Mouse (Mus musculus) testis, adult 2 months (tissue): ENCODE measurements around the gene Erv3. TPM values are rescaled to one million over a fixed set of nuclear protein-coding genes. Genes with fewer than 3 reads are reported as not detected.

Experiments used
- H3K27ac ChIP-seq: fragments of 200-500 bp; 2 replicates; pipeline ENCODE4 v1.5.1; 2012; ENCODE audit warnings: low read depth, low read length; ENCODE audit not compliant: control insufficient read depth, insufficient read depth
- H3K27me3 ChIP-seq: fragments of 200-500 bp; 2 replicates; pipeline ENCODE4 v1.6.1; 2012; ENCODE audit warnings: mild to moderate bottlenecking, low read length, moderate library complexity; ENCODE audit not compliant: control insufficient read depth, insufficient read depth
- H3K36me3 ChIP-seq: fragments of 200-500 bp; 2 replicates; pipeline ENCODE4 v1.6.1; 2012; ENCODE audit warnings: mild to moderate bottlenecking, low read length; ENCODE audit not compliant: control insufficient read depth, insufficient read depth
- H3K4me1 ChIP-seq: fragments of 200-500 bp; 2 replicates; pipeline ENCODE4 v1.6.1; 2012; ENCODE audit warnings: low read length; ENCODE audit not compliant: control insufficient read depth, insufficient read depth
- H3K4me3 ChIP-seq: fragments of 200-500 bp; 2 replicates; pipeline ENCODE4 v1.5.1; 2012; ENCODE audit warnings: low read depth, mild to moderate bottlenecking, low read length, moderate library complexity, mixed read lengths; ENCODE audit not compliant: control insufficient read depth
- CTCF ChIP-seq: fragments of 200-500 bp; IDR thresholded peaks from 2 replicates; pipeline ENCODE4 v1.5.1; 2012; ENCODE audit warnings: low read depth, mild to moderate bottlenecking, inconsistent platforms, low read length, moderate library complexity; ENCODE audit not compliant: control insufficient read depth, insufficient read depth, insufficient replicate concordance
- POLR2A ChIP-seq: fragments of 200-500 bp; IDR thresholded peaks from 2 replicates; pipeline ENCODE4 v1.6.1; 2012; ENCODE audit warnings: low read depth, mild to moderate bottlenecking, inconsistent platforms, low read length, moderate library complexity; ENCODE audit not compliant: control insufficient read depth
- polyA plus RNA-seq: library from polyadenylated mRNA; depleted of rRNA; stranded (reverse); fragments of >200 nt; gene quantifications from 2 replicates; pipeline ENCODE4 v1.2.3, GENCODE M21; 2012

Erv3 gene
- polyA plus RNA-seq, 1 experiment = 0.38 TPM

GRCm38 (mm10) chr2:131864262-131864796 lies 4.8 kb upstream of the Erv3 start:
- Histone ChIP-seq H3K4me3 (no peak overlapping the region), H3K36me3 (no peaks in the 10 kb centered on the region), H3K27me3 (no peaks in the 10 kb centered on the region), H3K27ac (no peak overlapping the region), H3K4me1 (no peaks in the 10 kb centered on the region)
- TF ChIP-seq CTCF (no peak), POLR2A (no peak)

- Histone ChIP-seq H3K36me3 (no peaks in the 10 kb centered on the region), H3K4me3 (no peak overlapping the region), H3K27me3 (no peaks in the 10 kb centered on the region), H3K27ac (no peak overlapping the region), H3K4me1 (no peaks in the 10 kb centered on the region)
- TF ChIP-seq CTCF = no peak
- no peak for TF ChIP-seq POLR2A
Measured at GRCm38 (mm10) chr2:131863472-131863871, 3.9 kb upstream of the Erv3 start.

GRCm38 (mm10) chr2:131862617-131863275 lies 3.2 kb upstream of the Erv3 start:
- no peaks in the 10 kb centered on the region for H3K27me3 ChIP-seq
- no peaks in the 10 kb centered on the region for H3K4me1 ChIP-seq
- no peak overlapping the region for H3K4me3 ChIP-seq
- no peak overlapping the region for H3K27ac ChIP-seq
- no peaks in the 10 kb centered on the region for H3K36me3 ChIP-seq
- no peak for TF ChIP-seq POLR2A
- TF ChIP-seq CTCF = no peak

GRCm38 (mm10) chr2:131857838-131858237 lies 1.7 kb downstream of the Erv3 start:
- Histone ChIP-seq H3K27me3 (no peaks in the 10 kb centered on the region), H3K4me3 (no peak overlapping the region), H3K36me3 (no peaks in the 10 kb centered on the region), H3K4me1 (no peaks in the 10 kb centered on the region), H3K27ac (no peak overlapping the region)
- TF ChIP-seq CTCF (no peak), POLR2A (no peak)

- no peak overlapping the region for H3K4me3 ChIP-seq
- H3K36me3 ChIP-seq = no peaks in the 10 kb centered on the region
- no peaks in the 10 kb centered on the region for H3K27me3 ChIP-seq
- TF ChIP-seq CTCF = no peak
- TF ChIP-seq POLR2A = no peak
- no peak overlapping the region for H3K27ac ChIP-seq
- no peaks in the 10 kb centered on the region for H3K4me1 ChIP-seq
Measured at GRCm38 (mm10) chr2:131853719-131854118, 5.8 kb downstream of the Erv3 start.

GRCm38 (mm10) chr2:131851333-131852092 lies 8.0 kb downstream of the Erv3 start:
- TF ChIP-seq POLR2A = no peak
- TF ChIP-seq CTCF = no peak
- Histone ChIP-seq H3K4me3 (no peak overlapping the region), H3K27ac (no peak overlapping the region), H3K36me3 (no peaks in the 10 kb centered on the region), H3K27me3 (no peaks in the 10 kb centered on the region), H3K4me1 (no peaks in the 10 kb centered on the region)

- Histone ChIP-seq H3K27ac (no peak overlapping the region), H3K4me3 (no peak overlapping the region), H3K27me3 (no peaks in the 10 kb centered on the region), H3K36me3 (no peaks in the 10 kb centered on the region), H3K4me1 (no peaks in the 10 kb centered on the region)
- TF ChIP-seq POLR2A (no peak), CTCF (no peak)
Measured at GRCm38 (mm10) chr2:131850047-131850446, 9.5 kb downstream of the Erv3 start.
